Mouse (Mus musculus) adrenal gland, postnatal 25 days (tissue): ENCODE measurements around the gene Adgrl3. TPM values are rescaled to one million over a fixed set of nuclear protein-coding genes. Genes with fewer than 3 reads are reported as not detected.

ENCODE experiments used
- microRNA-seq, 2 experiments: library from miRNA; unstranded; fragments of <30 nt; microRNA quantifications; one replicate each; pipeline ENCODE4 v1.2.0; 2021
- total RNA-seq: library from RNA; stranded (reverse); gene quantifications from 2 replicates; pipeline ENCODE4 v1.2.3, GENCODE M21; 2021

The Adgrl3 gene
- total RNA-seq, 1 experiment from 2014 or later = 5.7 TPM

Small RNA genes lying within 50 kb of the gene (microRNA-seq; reads per million reads assigned to microRNA genes)
- 0 reads per million in 2 experiments for gene Gm22048
